In genomic region chr15:82211911-82212751, GRCm38 (mm10) we compare ENCODE assay signal across 8 mouse cellular contexts. TPM values are rescaled to one million over a fixed set of nuclear protein-coding genes. Genes with fewer than 3 reads are reported as not detected.
A peak's percentile ranks its signal among the peaks of the same experiment; 100 is the strongest.
DNase-seq lines count a peak whose midpoint lies in the region; ATAC-seq lines count a peak whose summit lies in the region.

No protein-coding gene starts in this region.

- H3K9ac ChIP-seq in forebrain, embryonic 12.5 days: peak overlapping the region; percentile 31
- H3K9ac ChIP-seq in limb, embryonic 11.5 days (ENCODE audit: low read length): peak overlapping the region; percentile 13; the same call in 1 of the 2 replicates
- H3K9ac ChIP-seq in neural tube, embryonic 15.5 days (replicated peaks): peak overlapping the region; percentile 44

- peak; percentile 30 for ATAC-seq in forebrain, embryonic 12.5 days (ENCODE audit: low FRiP score)
- peak; percentile 50; the same call in 1 of the 2 replicates for ATAC-seq in limb, embryonic 11.5 days (ENCODE audit: insufficient number of reproducible peaks, low FRiP score, low TSS enrichment, low read depth)
- peak; percentile 56 for ATAC-seq in neural tube, embryonic 15.5 days (ENCODE audit: low FRiP score)

- peak overlapping the region; percentile 69 for H3K4me2 ChIP-seq in forebrain, embryonic 12.5 days
- peak overlapping the region; percentile 76 for H3K4me2 ChIP-seq in limb, embryonic 11.5 days (ENCODE audit: low read depth, severe bottlenecking)
- H3K4me2 ChIP-seq in neural tube, embryonic 15.5 days: peak overlapping the region; percentile 72

- intact Hi-C loops in left cerebral cortex, postnatal 4 days (cut with DNase I): no loop called here

- peaks cover 98% of the 10 kb centered on the region for H3K27me3 ChIP-seq in forebrain, embryonic 12.5 days
- H3K27me3 ChIP-seq in limb, embryonic 11.5 days (ENCODE audit: control insufficient read depth, insufficient read depth, low read length): peaks cover 87% of the 10 kb centered on the region
- H3K27me3 ChIP-seq in neural tube, embryonic 15.5 days (replicated peaks): peaks cover 88% of the 10 kb centered on the region

- no peaks in the 10 kb centered on the region for H3K4me1 ChIP-seq in brown adipose tissue, adult 24 weeks (ENCODE audit: control insufficient read depth, insufficient read depth, insufficient read length, low read length)
- peaks cover 40% of the 10 kb centered on the region for H3K4me1 ChIP-seq in forebrain, embryonic 12.5 days
- 0 out of 2 replicates have a peak, but pooled peaks cover 10% of the 10 kb centered on the region for H3K4me1 ChIP-seq in limb, embryonic 11.5 days (ENCODE audit: control insufficient read depth, insufficient read depth, low read length)
- peaks cover 39% of the 10 kb centered on the region for H3K4me1 ChIP-seq in neural tube, embryonic 15.5 days

- H3K27ac ChIP-seq in brown adipose tissue, adult 24 weeks (replicated peaks; ENCODE audit: low read depth, low read length): no peak overlapping the region
- no peak overlapping the region for H3K27ac ChIP-seq in forebrain, embryonic 12.5 days
- H3K27ac ChIP-seq in limb, embryonic 11.5 days (replicated peaks; ENCODE audit: low read depth, low read length): no peak overlapping the region
- H3K27ac ChIP-seq in neural tube, embryonic 15.5 days (replicated peaks): no peak overlapping the region; the same call in 1 of the 2 replicates

- under 1% methylated on average over 89 of the region's 112 CpGs for WGBS in forebrain, embryonic 12.5 days
- WGBS in limb, embryonic 11.5 days: under 1% methylated on average over 104 of the region's 112 CpGs
- WGBS in neural tube, embryonic 15.5 days: under 1% methylated on average over 103 of the region's 112 CpGs

- peak overlapping the region; percentile 48 for H3K4me3 ChIP-seq in brown adipose tissue, adult 24 weeks (ENCODE audit: insufficient read depth, low read depth, low read length)
- H3K4me3 ChIP-seq in forebrain, embryonic 12.5 days (replicated peaks): peak overlapping the region; percentile 47
- peak overlapping the region; percentile 34 for H3K4me3 ChIP-seq in limb, embryonic 11.5 days (ENCODE audit: low read depth, low read length)
- peak overlapping the region; percentile 49 for H3K4me3 ChIP-seq in neural tube, embryonic 15.5 days (replicated peaks)

- peak; percentile 55 for DNase-seq in left cerebral cortex, postnatal 4 days
- DNase-seq in left cerebral cortex, adult 11 months (ENCODE audit: low spot score): no peak
- DNase-seq in limb, embryonic 11.5 days (ENCODE audit: low spot score): peak; percentile 62
- no peak for DNase-seq in layer of hippocampus, adult 11-12 months (ENCODE audit: low spot score)
- DNase-seq in ovary, postnatal 10 days (ENCODE audit: low spot score): no peak

- no peaks in the 10 kb centered on the region for H3K36me3 ChIP-seq in forebrain, embryonic 12.5 days (replicated peaks)
- H3K36me3 ChIP-seq in limb, embryonic 11.5 days (ENCODE audit: control insufficient read depth, insufficient read depth, low read length): no peaks in the 10 kb centered on the region
- H3K36me3 ChIP-seq in neural tube, embryonic 15.5 days: no peaks in the 10 kb centered on the region

- no peaks in the 10 kb centered on the region for H3K9me3 ChIP-seq in forebrain, embryonic 12.5 days
- H3K9me3 ChIP-seq in limb, embryonic 11.5 days (ENCODE audit: control insufficient read depth, low read length): no peaks in the 10 kb centered on the region
- H3K9me3 ChIP-seq in neural tube, embryonic 15.5 days (replicated peaks): no peaks in the 10 kb centered on the region

RNA-seq across cellular contexts. Expression of gene Shisa8, which starts 0.5 kb away (rescaled TPM):
- total RNA-seq in left cerebral cortex, postnatal 4 days (2021): 1 to 10 TPM; 1.5 to 2.0 TPM
- not detected in 2 replicates for polyA plus RNA-seq in brown adipose tissue, adult 24 weeks (2012; ENCODE audit: insufficient read depth, insufficient read length, missing spikeins)
- 0.90 and 2.4 TPM in 2 replicates for polyA plus RNA-seq in forebrain, embryonic 12.5 days (2016; fragmentation: Nextera tagmentation; extraction: Ambion mirVana)
- 0.31 TPM in 1 of 2 replicates, not detected in the other for polyA plus RNA-seq in limb, embryonic 11.5 days (2014; fragmentation: Nextera tagmentation; extraction: Ambion mirVana)
- polyA plus RNA-seq in neural tube, embryonic 15.5 days (2015; fragmentation: Nextera tagmentation; extraction: Ambion mirVana): 4.6 and 6.7 TPM in 2 replicates

RNA-seq across cellular contexts. Expression of gene Tnfrsf13c, which starts 12.0 kb away (rescaled TPM):
- total RNA-seq in left cerebral cortex, postnatal 4 days (2021): 1 to 10 TPM in 1 of 2 experiments, under 1 TPM in 1; 0.46 to 1.1 TPM
- polyA plus RNA-seq in brown adipose tissue, adult 24 weeks (2012; ENCODE audit: insufficient read depth, insufficient read length, missing spikeins): not detected in 2 replicates
- polyA plus RNA-seq in forebrain, embryonic 12.5 days (2016; fragmentation: Nextera tagmentation; extraction: Ambion mirVana): 0.24 and 0.29 TPM in 2 replicates
- polyA plus RNA-seq in limb, embryonic 11.5 days (2014; fragmentation: Nextera tagmentation; extraction: Ambion mirVana): 0.27 TPM in 1 of 2 replicates, not detected in the other
- polyA plus RNA-seq in neural tube, embryonic 15.5 days (2015; fragmentation: Nextera tagmentation; extraction: Ambion mirVana): 0.66 and 0.90 TPM in 2 replicates

RNA-seq across cellular contexts. Expression of gene Cenpm, which starts 32.4 kb away (rescaled TPM):
- total RNA-seq in left cerebral cortex, postnatal 4 days (2021): 1 to 10 TPM; 6.5 to 6.9 TPM
- not detected in 2 replicates for polyA plus RNA-seq in brown adipose tissue, adult 24 weeks (2012; ENCODE audit: insufficient read depth, insufficient read length, missing spikeins)
- 81.3 and 86.4 TPM in 2 replicates for polyA plus RNA-seq in forebrain, embryonic 12.5 days (2016; fragmentation: Nextera tagmentation; extraction: Ambion mirVana)
- polyA plus RNA-seq in limb, embryonic 11.5 days (2014; fragmentation: Nextera tagmentation; extraction: Ambion mirVana): 88.0 and 89.3 TPM in 2 replicates
- 17.8 and 23.4 TPM in 2 replicates for polyA plus RNA-seq in neural tube, embryonic 15.5 days (2015; fragmentation: Nextera tagmentation; extraction: Ambion mirVana)

RNA-seq across cellular contexts. Expression of gene 1500009C09Rik, which starts 40.1 kb away (rescaled TPM):
- total RNA-seq in left cerebral cortex, postnatal 4 days (2021): 10 to 100 TPM; 70.9 to 77.4 TPM
- polyA plus RNA-seq in brown adipose tissue, adult 24 weeks (2012; ENCODE audit: insufficient read depth, insufficient read length, missing spikeins): not detected in 2 replicates
- 3.9 and 4.7 TPM in 2 replicates for polyA plus RNA-seq in forebrain, embryonic 12.5 days (2016; fragmentation: Nextera tagmentation; extraction: Ambion mirVana)
- not detected in 2 replicates for polyA plus RNA-seq in limb, embryonic 11.5 days (2014; fragmentation: Nextera tagmentation; extraction: Ambion mirVana)
- polyA plus RNA-seq in neural tube, embryonic 15.5 days (2015; fragmentation: Nextera tagmentation; extraction: Ambion mirVana): 13.0 and 18.4 TPM in 2 replicates

Comparison
In these comparisons a context has a peak if more than half of its experiments do, and no peak if none do; other contexts are left out.
1. DNase-seq: peak in left cerebral cortex, postnatal 4 days (single experiment) and limb, embryonic 11.5 days (single experiment); none in left cerebral cortex, adult 11 months (single experiment), layer of hippocampus, adult 11-12 months (single experiment) and ovary, postnatal 10 days (single experiment).
2. Peak in every context shown above with its lines, with median percentiles within 50 percentile points of each other: H3K4me3 ChIP-seq, ATAC-seq, H3K4me2 ChIP-seq and H3K9ac ChIP-seq.